ENCODE assay signal across 16 mouse cellular contexts in genomic region chr11:24242888-24243287, GRCm38 (mm10).
DNase-seq lines count a peak whose midpoint lies in the region; ATAC-seq and TF ChIP-seq lines count a peak whose summit lies in the region.
"Had no signal": no experiment of that assay in that cellular context is flagged by ENCODE, and none has a peak within 500 bp of the region (broad histone marks: within the 10 kb centered on the region; RNA-seq: fewer than 3 reads in every experiment).

No protein-coding gene starts in this region.

- H3K4me1 ChIP-seq in heart, embryonic 10.5 days = peaks cover 30% of the 10 kb centered on the region
- peaks cover 33% of the 10 kb centered on the region; the same call in 1 of the 2 replicates for H3K4me1 ChIP-seq in spleen, adult 2 months (ENCODE audit: control insufficient read depth, insufficient read depth, insufficient read length)
- no peaks in the 10 kb centered on the region for H3K4me1 ChIP-seq in forebrain, embryonic 11.5 days (replicated peaks; ENCODE audit: control insufficient read depth, insufficient read depth, low read length)
- H3K4me1 ChIP-seq in midbrain, embryonic 14.5 days (ENCODE audit: control insufficient read depth, insufficient read depth, low read length) = no peaks in the 10 kb centered on the region
- H3K4me1 ChIP-seq: embryonic facial prominence, embryonic 15.5 days; neural tube, embryonic 12.5 days had no signal

- TF ChIP-seq POLR2A in spleen, adult 2 months (IDR thresholded peaks at IDR 0.05; ENCODE audit: low read depth, low read length) = no peak

- peak; percentile 73 for ATAC-seq in granulocyte monocyte progenitor cell, adult 5-6 weeks (replicated peaks; ENCODE audit: poor library complexity, severe bottlenecking)
- no peak for ATAC-seq in forebrain, embryonic 11.5 days (replicated peaks; ENCODE audit: low FRiP score)
- ATAC-seq in midbrain, embryonic 14.5 days (ENCODE audit: low FRiP score, low TSS enrichment) = no peak
- ATAC-seq: forebrain, embryonic 14.5 days had no signal

- no peak overlapping the region for H3K4me3 ChIP-seq in heart, embryonic 10.5 days
- H3K4me3 ChIP-seq in spleen, adult 2 months (ENCODE audit: extremely low read depth, insufficient read depth, insufficient read length) = no peak overlapping the region
- no peak overlapping the region for H3K4me3 ChIP-seq in forebrain, embryonic 11.5 days (ENCODE audit: low read depth, low read length)
- H3K4me3 ChIP-seq in midbrain, embryonic 14.5 days (replicated peaks; ENCODE audit: low read depth, low read length) = no peak overlapping the region
- H3K4me3 ChIP-seq: embryonic facial prominence, embryonic 15.5 days; limb, embryonic 12.5 days; neural tube, embryonic 12.5 days had no signal

- no peak for DNase-seq in heart, embryonic 10.5 days (ENCODE audit: low spot score)
- DNase-seq in heart, postnatal 25 days (ENCODE audit: low spot score) = no peak
- peak; percentile 76 for DNase-seq in A20 (ENCODE audit: low read depth, low spot score)
- DNase-seq in spleen, adult 2 months (ENCODE audit: low read depth in 1 of 2, low spot score in 2 of 2) = peak in 1 of 2 experiments; percentile 76
- DNase-seq in forebrain, embryonic 11.5 days (ENCODE audit: low spot score) = no peak
- no peak for DNase-seq in cerebellum, postnatal 14 days
- DNase-seq in midbrain, embryonic 14.5 days = no peak
- DNase-seq: cerebellum, adult 18-20 months; gastrocnemius, postnatal 10 days; heart, postnatal 14 days; lung, adult 2 months had no signal

- H3K9me3 ChIP-seq in heart, embryonic 10.5 days = no peaks in the 10 kb centered on the region
- no peaks in the 10 kb centered on the region for H3K9me3 ChIP-seq in forebrain, embryonic 11.5 days (ENCODE audit: control insufficient read depth, low read length)
- no peaks in the 10 kb centered on the region for H3K9me3 ChIP-seq in midbrain, embryonic 14.5 days (ENCODE audit: control insufficient read depth, low read length)
- H3K9me3 ChIP-seq: embryonic facial prominence, embryonic 15.5 days; limb, embryonic 12.5 days; neural tube, embryonic 12.5 days had no signal

- H3K27me3 ChIP-seq in heart, embryonic 10.5 days (ENCODE audit: insufficient read depth, poor library complexity, severe bottlenecking) = no peaks in the 10 kb centered on the region
- H3K27me3 ChIP-seq in spleen, adult 2 months (ENCODE audit: control insufficient read depth, insufficient read depth, low read length) = no peaks in the 10 kb centered on the region
- no peaks in the 10 kb centered on the region for H3K27me3 ChIP-seq in forebrain, embryonic 11.5 days (ENCODE audit: control insufficient read depth, insufficient read depth, low read length)
- no peaks in the 10 kb centered on the region for H3K27me3 ChIP-seq in midbrain, embryonic 14.5 days (ENCODE audit: control insufficient read depth, insufficient read depth, low read length)
- H3K27me3 ChIP-seq: embryonic facial prominence, embryonic 15.5 days; limb, embryonic 12.5 days; neural tube, embryonic 12.5 days had no signal

- H3K36me3 ChIP-seq in heart, embryonic 10.5 days = no peaks in the 10 kb centered on the region
- H3K36me3 ChIP-seq in spleen, adult 2 months (ENCODE audit: control insufficient read depth, insufficient read depth, low read length) = no peaks in the 10 kb centered on the region
- H3K36me3 ChIP-seq in forebrain, embryonic 11.5 days (ENCODE audit: control insufficient read depth, insufficient read depth, low read length) = no peaks in the 10 kb centered on the region
- no peaks in the 10 kb centered on the region for H3K36me3 ChIP-seq in midbrain, embryonic 14.5 days (ENCODE audit: control insufficient read depth, insufficient read depth, low read length)
- H3K36me3 ChIP-seq: embryonic facial prominence, embryonic 15.5 days; limb, embryonic 12.5 days; neural tube, embryonic 12.5 days had no signal

- H3K9ac ChIP-seq in forebrain, embryonic 11.5 days (ENCODE audit: low read length) = no peak overlapping the region
- H3K9ac ChIP-seq in midbrain, embryonic 14.5 days (replicated peaks; ENCODE audit: low read length) = no peak overlapping the region
- H3K9ac ChIP-seq: embryonic facial prominence, embryonic 15.5 days; limb, embryonic 12.5 days; neural tube, embryonic 12.5 days had no signal

- intact Hi-C loops in heart, postnatal 25 days (cut with DNase I) = no loop called here

- TF ChIP-seq CTCF in spleen, adult 2 months (IDR thresholded peaks at IDR 0.05; ENCODE audit: extremely low read depth, insufficient read depth, insufficient read length, insufficient replicate concordance) = no peak

- 7% methylated on average over 2 of the region's 2 CpGs for WGBS in heart, embryonic 10.5 days
- 3% methylated on average over 2 of the region's 2 CpGs for WGBS in spleen, adult 2 months
- WGBS in forebrain, embryonic 11.5 days = 16% methylated on average over 2 of the region's 2 CpGs
- 14% methylated on average over 2 of the region's 2 CpGs for WGBS in midbrain, embryonic 14.5 days

- H3K27ac ChIP-seq in heart, embryonic 10.5 days = peak overlapping the region; percentile 56; the same call in 1 of the 2 replicates
- H3K27ac ChIP-seq in spleen, adult 2 months (ENCODE audit: insufficient read depth, low read length) = peak overlapping the region; percentile 85
- no peak overlapping the region for H3K27ac ChIP-seq in forebrain, embryonic 11.5 days (ENCODE audit: low read depth, low read length)
- H3K27ac ChIP-seq in midbrain, embryonic 14.5 days (replicated peaks; ENCODE audit: low read depth, low read length) = no peak overlapping the region
- H3K27ac ChIP-seq: embryonic facial prominence, embryonic 15.5 days; limb, embryonic 12.5 days; neural tube, embryonic 12.5 days had no signal

- no peak overlapping the region for H3K4me2 ChIP-seq in forebrain, embryonic 11.5 days (ENCODE audit: low read depth, low read length, severe bottlenecking)
- H3K4me2 ChIP-seq in midbrain, embryonic 14.5 days (ENCODE audit: low read length) = no peak overlapping the region
- H3K4me2 ChIP-seq: embryonic facial prominence, embryonic 15.5 days; limb, embryonic 12.5 days; neural tube, embryonic 12.5 days had no signal

Comparison
In these comparisons a context has a peak if more than half of its experiments do, and no peak if none do; other contexts are left out.
1. H3K27ac ChIP-seq: peak in heart, embryonic 10.5 days (single experiment) and spleen, adult 2 months (single experiment); none in forebrain, embryonic 11.5 days (single experiment) and midbrain, embryonic 14.5 days (single experiment).